Mouse (Mus musculus): ENCODE data around the gene Fhit. TPM values are rescaled to one million over a fixed set of nuclear protein-coding genes. Genes with fewer than 3 reads are reported as not detected.

The Fhit gene
- polyA plus RNA-seq, 1 experiment from 2014 or later = 6.1 TPM

GRCm38 (mm10) chr14:9619840-9620239, 1542.0 kb downstream of the Fhit start:
- ATAC-seq (ENCODE audit: insufficient number of reproducible peaks, insufficient read depth, low FRiP score, low read depth) = no peak
- Histone ChIP-seq H3K27ac (replicated peaks in 1 of 2; ENCODE audit: control insufficient read depth in 1 of 2, insufficient read depth in 1 of 2, low read depth in 2 of 2, low read length in 2 of 2) (no peak overlapping the region), H3K9me3 (ENCODE audit: control insufficient read depth, low read length) (no peaks in the 10 kb centered on the region), H3K4me2 (ENCODE audit: low read length) (no peak overlapping the region), H3K4me1 (ENCODE audit: control insufficient read depth in 2 of 2, insufficient read depth in 2 of 2, low read length in 2 of 2) (no peaks in the 10 kb centered on the region), H3K9ac (ENCODE audit: low read length) (no peak overlapping the region), H3K36me3 (ENCODE audit: control insufficient read depth, insufficient read depth, low read length) (no peaks in the 10 kb centered on the region), H3K27me3 (ENCODE audit: control insufficient read depth, insufficient read depth, low read length) (no peaks in the 10 kb centered on the region), H3K4me3 (ENCODE audit: control insufficient read depth in 1 of 2, insufficient read depth in 1 of 2, low read depth in 1 of 2, low read length in 2 of 2) (no peak overlapping the region)
- 32% methylated on average over 1 of the region's 1 CpGs for WGBS

GRCm38 (mm10) chr14:9613126-9613525, 1548.7 kb downstream of the Fhit start:
- Histone ChIP-seq H3K27me3 (ENCODE audit: control insufficient read depth, insufficient read depth, low read length) (no peaks in the 10 kb centered on the region), H3K4me1 (ENCODE audit: control insufficient read depth in 2 of 2, insufficient read depth in 2 of 2, low read length in 2 of 2) (no peaks in the 10 kb centered on the region), H3K4me3 (ENCODE audit: control insufficient read depth in 1 of 2, insufficient read depth in 1 of 2, low read depth in 1 of 2, low read length in 2 of 2) (no peak overlapping the region), H3K9me3 (ENCODE audit: control insufficient read depth, low read length) (no peaks in the 10 kb centered on the region), H3K27ac (replicated peaks in 1 of 2; ENCODE audit: control insufficient read depth in 1 of 2, insufficient read depth in 1 of 2, low read depth in 2 of 2, low read length in 2 of 2) (no peak overlapping the region), H3K36me3 (ENCODE audit: control insufficient read depth, insufficient read depth, low read length) (no peaks in the 10 kb centered on the region), H3K9ac (ENCODE audit: low read length) (no peak overlapping the region), H3K4me2 (ENCODE audit: low read length) (no peak overlapping the region)
- WGBS = 91% methylated on average over 3 of the region's 3 CpGs
- no peak for ATAC-seq (ENCODE audit: insufficient number of reproducible peaks, insufficient read depth, low FRiP score, low read depth)

- H3K27me3 ChIP-seq (ENCODE audit: control insufficient read depth, insufficient read depth, low read length) = no peaks in the 10 kb centered on the region
- no peak overlapping the region for H3K27ac ChIP-seq (replicated peaks in 1 of 2; ENCODE audit: control insufficient read depth in 1 of 2, insufficient read depth in 1 of 2, low read depth in 2 of 2, low read length in 2 of 2)
- no peaks in the 10 kb centered on the region for H3K9me3 ChIP-seq (ENCODE audit: control insufficient read depth, low read length)
- ATAC-seq (ENCODE audit: insufficient number of reproducible peaks, insufficient read depth, low FRiP score, low read depth) = no peak
- H3K4me3 ChIP-seq (ENCODE audit: control insufficient read depth in 1 of 2, insufficient read depth in 1 of 2, low read depth in 1 of 2, low read length in 2 of 2) = no peak overlapping the region
- 67% methylated on average over 7 of the region's 7 CpGs for WGBS
- 0 out of 4 replicates have a peak, but pooled peaks cover 2 to 4% of the 10 kb centered on the region in 2 experiments for H3K4me1 ChIP-seq (ENCODE audit: control insufficient read depth in 2 of 2, insufficient read depth in 2 of 2, low read length in 2 of 2)
- H3K4me2 ChIP-seq (ENCODE audit: low read length) = no peak overlapping the region
- no peaks in the 10 kb centered on the region for H3K36me3 ChIP-seq (ENCODE audit: control insufficient read depth, insufficient read depth, low read length)
- no peak overlapping the region for H3K9ac ChIP-seq (ENCODE audit: low read length)
Observed at GRCm38 (mm10) chr14:9609120-9609519, 1552.7 kb downstream of the Fhit start.

GRCm38 (mm10) chr14:9606584-9607377, 1555.1 kb downstream of the Fhit start:
- no peak overlapping the region for H3K27ac ChIP-seq (replicated peaks in 1 of 2; ENCODE audit: control insufficient read depth in 1 of 2, insufficient read depth in 1 of 2, low read depth in 2 of 2, low read length in 2 of 2)
- no peak overlapping the region for H3K4me3 ChIP-seq (ENCODE audit: control insufficient read depth in 1 of 2, insufficient read depth in 1 of 2, low read depth in 1 of 2, low read length in 2 of 2)
- no peak overlapping the region for H3K9ac ChIP-seq (ENCODE audit: low read length)
- H3K4me2 ChIP-seq (ENCODE audit: low read length) = no peak overlapping the region
- no peaks in the 10 kb centered on the region for H3K27me3 ChIP-seq (ENCODE audit: control insufficient read depth, insufficient read depth, low read length)
- H3K4me1 ChIP-seq (ENCODE audit: control insufficient read depth in 2 of 2, insufficient read depth in 2 of 2, low read length in 2 of 2) = 0 out of 4 replicates have a peak, but pooled peaks cover 2 to 4% of the 10 kb centered on the region in 2 experiments
- WGBS = 61% methylated on average over 12 of the region's 12 CpGs
- H3K9me3 ChIP-seq (ENCODE audit: control insufficient read depth, low read length) = no peaks in the 10 kb centered on the region
- H3K36me3 ChIP-seq (ENCODE audit: control insufficient read depth, insufficient read depth, low read length) = no peaks in the 10 kb centered on the region
- no peak for ATAC-seq (ENCODE audit: insufficient number of reproducible peaks, insufficient read depth, low FRiP score, low read depth)

GRCm38 (mm10) chr14:9600271-9600670, 1561.6 kb downstream of the Fhit start:
- Histone ChIP-seq H3K27ac (replicated peaks in 1 of 2; ENCODE audit: control insufficient read depth in 1 of 2, insufficient read depth in 1 of 2, low read depth in 2 of 2, low read length in 2 of 2) (no peak overlapping the region), H3K4me2 (ENCODE audit: low read length) (no peak overlapping the region), H3K4me3 (ENCODE audit: control insufficient read depth in 1 of 2, insufficient read depth in 1 of 2, low read depth in 1 of 2, low read length in 2 of 2) (no peak overlapping the region), H3K9ac (ENCODE audit: low read length) (no peak overlapping the region), H3K9me3 (ENCODE audit: control insufficient read depth, low read length) (no peaks in the 10 kb centered on the region), H3K36me3 (ENCODE audit: control insufficient read depth, insufficient read depth, low read length) (no peaks in the 10 kb centered on the region), H3K27me3 (ENCODE audit: control insufficient read depth, insufficient read depth, low read length) (no peaks in the 10 kb centered on the region), H3K4me1 (ENCODE audit: control insufficient read depth in 2 of 2, insufficient read depth in 2 of 2, low read length in 2 of 2) (no peaks in the 10 kb centered on the region)
- ATAC-seq (ENCODE audit: insufficient number of reproducible peaks, insufficient read depth, low FRiP score, low read depth) = no peak

- Histone ChIP-seq H3K4me1 (ENCODE audit: control insufficient read depth in 2 of 2, insufficient read depth in 2 of 2, low read length in 2 of 2) (no peaks in the 10 kb centered on the region), H3K27ac (replicated peaks in 1 of 2; ENCODE audit: control insufficient read depth in 1 of 2, insufficient read depth in 1 of 2, low read depth in 2 of 2, low read length in 2 of 2) (no peak overlapping the region), H3K4me3 (ENCODE audit: control insufficient read depth in 1 of 2, insufficient read depth in 1 of 2, low read depth in 1 of 2, low read length in 2 of 2) (no peak overlapping the region), H3K4me2 (ENCODE audit: low read length) (no peak overlapping the region), H3K27me3 (ENCODE audit: control insufficient read depth, insufficient read depth, low read length) (no peaks in the 10 kb centered on the region), H3K9ac (ENCODE audit: low read length) (no peak overlapping the region), H3K36me3 (ENCODE audit: control insufficient read depth, insufficient read depth, low read length) (no peaks in the 10 kb centered on the region), H3K9me3 (ENCODE audit: control insufficient read depth, low read length) (no peaks in the 10 kb centered on the region)
- ATAC-seq (ENCODE audit: insufficient number of reproducible peaks, insufficient read depth, low FRiP score, low read depth) = no peak
- WGBS = 64% methylated on average over 5 of the region's 5 CpGs
Observed at GRCm38 (mm10) chr14:9597460-9597977, 1564.3 kb downstream of the Fhit start.

- H3K36me3 ChIP-seq (ENCODE audit: control insufficient read depth, insufficient read depth, low read length) = no peaks in the 10 kb centered on the region
- H3K4me1 ChIP-seq (ENCODE audit: control insufficient read depth in 2 of 2, insufficient read depth in 2 of 2, low read length in 2 of 2) = no peaks in the 10 kb centered on the region
- ATAC-seq (ENCODE audit: insufficient number of reproducible peaks, insufficient read depth, low FRiP score, low read depth) = no peak
- WGBS = 73% methylated on average over 1 of the region's 1 CpGs
- no peak overlapping the region for H3K27ac ChIP-seq (replicated peaks in 1 of 2; ENCODE audit: control insufficient read depth in 1 of 2, insufficient read depth in 1 of 2, low read depth in 2 of 2, low read length in 2 of 2)
- H3K9me3 ChIP-seq (ENCODE audit: control insufficient read depth, low read length) = no peaks in the 10 kb centered on the region
- no peak overlapping the region for H3K4me2 ChIP-seq (ENCODE audit: low read length)
- H3K27me3 ChIP-seq (ENCODE audit: control insufficient read depth, insufficient read depth, low read length) = no peaks in the 10 kb centered on the region
- H3K4me3 ChIP-seq (ENCODE audit: control insufficient read depth in 1 of 2, insufficient read depth in 1 of 2, low read depth in 1 of 2, low read length in 2 of 2) = no peak overlapping the region
- no peak overlapping the region for H3K9ac ChIP-seq (ENCODE audit: low read length)
Observed at GRCm38 (mm10) chr14:9589121-9589520, 1572.7 kb downstream of the Fhit start.
